Mouse (Mus musculus): ENCODE results near the gene Carf. TPM values are rescaled to one million over a fixed set of nuclear protein-coding genes. Genes with fewer than 3 reads are reported as not detected.

The Carf gene
- polyA plus RNA-seq, 1 experiment from 2014 or later: 2.5 TPM

DNA sequence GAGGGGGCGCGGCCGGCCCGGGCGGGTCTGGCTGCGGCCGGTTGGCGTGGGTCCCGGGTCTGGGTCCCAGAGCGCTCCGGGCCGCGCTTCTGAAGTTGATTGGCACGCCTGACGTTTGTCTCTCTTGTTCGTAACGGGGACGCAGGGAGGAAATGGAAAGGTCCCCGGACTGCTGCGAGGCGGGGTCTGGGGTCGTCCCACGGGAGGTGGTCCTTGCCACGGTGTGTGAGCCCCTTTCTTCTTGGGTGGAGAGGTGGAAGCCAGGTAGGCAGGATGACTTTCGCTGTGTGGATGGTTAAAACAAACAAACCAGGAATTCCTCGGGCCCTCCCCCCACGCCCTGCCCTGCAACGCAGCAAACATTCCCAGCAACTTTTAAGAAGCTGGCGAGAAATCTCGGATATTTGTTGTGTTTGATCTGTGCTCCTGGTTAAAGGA is 82.8 kb downstream of the Carf start:
- ATAC-seq (ENCODE audit: low FRiP score, low TSS enrichment) (peak; percentile 70), DNase-seq (ENCODE audit: low spot score) (peak; percentile 75)
- peak overlapping the region; percentile 96 for H3K9ac ChIP-seq (ENCODE audit: low read length)
- H3K4me1 ChIP-seq (replicated peaks; ENCODE audit: control insufficient read depth, insufficient read depth): no peaks in the 10 kb centered on the region
- no peaks in the 10 kb centered on the region for H3K27me3 ChIP-seq (ENCODE audit: control insufficient read depth, insufficient read depth, low read length)
- no peaks in the 10 kb centered on the region for H3K36me3 ChIP-seq (ENCODE audit: control insufficient read depth, insufficient read depth, low read length)
- H3K4me2 ChIP-seq (replicated peaks; ENCODE audit: low read depth): peak overlapping the region; percentile 60
- H3K27ac ChIP-seq (replicated peaks): peak overlapping the region; percentile 97
- H3K4me3 ChIP-seq (ENCODE audit: low read depth, low read length): peak overlapping the region; percentile 98
- no peaks in the 10 kb centered on the region for H3K9me3 ChIP-seq (ENCODE audit: control insufficient read depth, low read length)
- TF ChIP-seq CTCF (IDR thresholded peaks at IDR 0.05; ENCODE audit: low read depth) (no peak), EP300 (optimal IDR thresholded peaks at IDR 0.05) (no peak)
- 0% methylated on average over 22 of the region's 30 CpGs for WGBS

- H3K9me3 ChIP-seq (ENCODE audit: control insufficient read depth, low read length): no peaks in the 10 kb centered on the region
- DNase-seq (ENCODE audit: low spot score) (no peak), ATAC-seq (ENCODE audit: low FRiP score, low TSS enrichment) (no peak)
- H3K27ac ChIP-seq (replicated peaks): no peak overlapping the region
- H3K4me3 ChIP-seq (ENCODE audit: low read depth, low read length): no peak overlapping the region
- no peaks in the 10 kb centered on the region for H3K36me3 ChIP-seq (ENCODE audit: control insufficient read depth, insufficient read depth, low read length)
- no peaks in the 10 kb centered on the region for H3K4me1 ChIP-seq (replicated peaks; ENCODE audit: control insufficient read depth, insufficient read depth)
- H3K27me3 ChIP-seq (ENCODE audit: control insufficient read depth, insufficient read depth, low read length): no peaks in the 10 kb centered on the region
- no peak overlapping the region for H3K4me2 ChIP-seq (replicated peaks; ENCODE audit: low read depth)
- no peak overlapping the region for H3K9ac ChIP-seq (ENCODE audit: low read length)
- no peak for TF ChIP-seq EP300 (optimal IDR thresholded peaks at IDR 0.05)
Observed at GRCm38 (mm10) chr1:60188454-60188853, 90.4 kb downstream of the Carf start.

GRCm38 (mm10) chr1:60196813-60197212 is 98.8 kb downstream of the Carf start:
- H3K27ac ChIP-seq (replicated peaks): no peak overlapping the region
- H3K4me2 ChIP-seq (replicated peaks; ENCODE audit: low read depth): no peak overlapping the region
- H3K27me3 ChIP-seq (ENCODE audit: control insufficient read depth, insufficient read depth, low read length): no peaks in the 10 kb centered on the region
- no peaks in the 10 kb centered on the region for H3K4me1 ChIP-seq (replicated peaks; ENCODE audit: control insufficient read depth, insufficient read depth)
- H3K9me3 ChIP-seq (ENCODE audit: control insufficient read depth, low read length): no peaks in the 10 kb centered on the region
- ATAC-seq (ENCODE audit: low FRiP score, low TSS enrichment): no peak
- H3K9ac ChIP-seq (ENCODE audit: low read length): no peak overlapping the region
- H3K36me3 ChIP-seq (ENCODE audit: control insufficient read depth, insufficient read depth, low read length): peaks cover 2% of the 10 kb centered on the region; the same call in 1 of the 2 replicates
- WGBS: 74% methylated on average over 3 of the region's 3 CpGs
- TF ChIP-seq CTCF (IDR thresholded peaks at IDR 0.05; ENCODE audit: low read depth): peak; percentile 59
- no peak for TF ChIP-seq EP300 (optimal IDR thresholded peaks at IDR 0.05)
- H3K4me3 ChIP-seq (ENCODE audit: low read depth, low read length): no peak overlapping the region
- DNase-seq (ENCODE audit: low spot score): no peak

DNA sequence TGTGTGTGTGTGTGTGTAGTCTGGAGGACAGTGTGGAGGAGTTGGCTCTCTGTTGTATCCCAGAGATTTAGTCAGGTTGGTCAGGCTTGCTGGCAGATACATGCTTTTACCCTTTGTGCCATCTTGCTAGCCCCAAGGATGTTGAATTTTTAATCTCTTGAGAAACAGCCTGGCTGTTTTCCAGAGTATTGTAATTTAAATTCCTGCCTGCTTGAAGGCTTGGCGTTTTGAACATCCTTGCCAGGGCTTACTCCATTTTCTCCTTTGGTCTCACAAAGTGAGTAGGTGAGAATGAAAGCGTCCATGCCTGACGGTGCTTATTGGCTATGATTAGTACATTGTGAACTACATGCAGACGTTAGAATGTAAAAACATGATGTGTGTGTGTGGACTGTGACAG is 101.0 kb downstream of the Carf start:
- Histone ChIP-seq H3K9me3 (ENCODE audit: control insufficient read depth, low read length) (no peaks in the 10 kb centered on the region), H3K27ac (replicated peaks) (no peak overlapping the region), H3K9ac (ENCODE audit: low read length) (no peak overlapping the region), H3K4me1 (replicated peaks; ENCODE audit: control insufficient read depth, insufficient read depth) (no peaks in the 10 kb centered on the region), H3K36me3 (ENCODE audit: control insufficient read depth, insufficient read depth, low read length) (peaks cover 5% of the 10 kb centered on the region; the same call in 1 of the 2 replicates), H3K4me2 (replicated peaks; ENCODE audit: low read depth) (no peak overlapping the region), H3K27me3 (ENCODE audit: control insufficient read depth, insufficient read depth, low read length) (no peaks in the 10 kb centered on the region), H3K4me3 (ENCODE audit: low read depth, low read length) (no peak overlapping the region)
- TF ChIP-seq CTCF (IDR thresholded peaks at IDR 0.05; ENCODE audit: low read depth) (no peak), EP300 (optimal IDR thresholded peaks at IDR 0.05) (no peak)
- 76% methylated on average over 4 of the region's 4 CpGs for WGBS
- no peak for DNase-seq (ENCODE audit: low spot score)
- ATAC-seq (ENCODE audit: low FRiP score, low TSS enrichment): no peak

Other genes starting within 250 kb of the Carf start
- 4.1 and 4.3 TPM in 2 replicates for gene Fam117b, start 185.2 kb upstream of the Carf start, polyA plus RNA-seq (2015; fragmentation: Nextera tagmentation; extraction: Ambion mirVana)
- gene Ica1l, start 55.1 kb upstream of the Carf start, polyA plus RNA-seq (2015; fragmentation: Nextera tagmentation; extraction: Ambion mirVana): 0.90 and 1.4 TPM in 2 replicates
- 20.9 and 23.5 TPM in 2 replicates for gene Wdr12, start 398 bp downstream of the Carf start, polyA plus RNA-seq (2015; fragmentation: Nextera tagmentation; extraction: Ambion mirVana)
- 4.7 and 5.0 TPM in 2 replicates for gene Nbeal1, start 82.4 kb downstream of the Carf start, polyA plus RNA-seq (2015; fragmentation: Nextera tagmentation; extraction: Ambion mirVana)
- 11.0 and 11.5 TPM in 2 replicates for gene Cyp20a1, start 245.1 kb downstream of the Carf start, polyA plus RNA-seq (2015; fragmentation: Nextera tagmentation; extraction: Ambion mirVana)